Mouse (Mus musculus) neural tube, embryonic 14.5 days (tissue): Measurements from ENCODE around the gene Mrpl24. TPM values are rescaled to one million over a fixed set of nuclear protein-coding genes. Genes with fewer than 3 reads are reported as not detected.
A peak's percentile ranks its signal among the peaks of the same experiment; 100 is the strongest.

Experiments used
- ATAC-seq: fragments of 200-750 bp; cut with Nextera tagmentation; 2 replicates; pipeline ENCODE4 v1.8.0; 2017; ENCODE audit warnings: low read depth, mild to moderate bottlenecking, moderate TSS enrichment, moderate library complexity
- H3K27ac ChIP-seq: fragments of 300-500 bp; sonication (generic); 2 replicates; pipeline ENCODE4 v1.5.1; 2014; ENCODE audit warnings: low read depth, mild to moderate bottlenecking, control low read depth, low read length, moderate library complexity, mixed read lengths
- H3K27me3 ChIP-seq: fragments of 300-500 bp; sonication (generic); 2 replicates; pipeline ENCODE4 v1.6.1; 2014; ENCODE audit warnings: low read length; ENCODE audit not compliant: control insufficient read depth, insufficient read depth
- H3K36me3 ChIP-seq: fragments of 300-500 bp; sonication (generic); 2 replicates; pipeline ENCODE4 v1.6.1; 2014; ENCODE audit warnings: low read length, mixed read lengths; ENCODE audit not compliant: control insufficient read depth, insufficient read depth
- H3K4me1 ChIP-seq: fragments of 300-500 bp; sonication (generic); 2 replicates; pipeline ENCODE4 v1.6.1; 2014; ENCODE audit warnings: low read length; ENCODE audit not compliant: control insufficient read depth, insufficient read depth
- H3K4me2 ChIP-seq: fragments of 300-500 bp; sonication (generic); 2 replicates; pipeline ENCODE4 v1.6.1; 2014; ENCODE audit warnings: mild to moderate bottlenecking, low read depth, low read length, control low read depth
- H3K4me3 ChIP-seq: fragments of 300-500 bp; sonication (generic); 2 replicates; pipeline ENCODE4 v1.5.1; 2014; ENCODE audit warnings: low read depth, low read length, control low read depth, mixed read lengths
- H3K9ac ChIP-seq: fragments of 300-500 bp; sonication (generic); replicated peaks from 2 replicates; pipeline ENCODE4 v1.6.1; 2014; ENCODE audit warnings: low read depth, mild to moderate bottlenecking, control low read depth, low read length, mixed read lengths
- H3K9me3 ChIP-seq: fragments of 300-500 bp; sonication (generic); 2 replicates; pipeline ENCODE4 v1.6.1; 2016; ENCODE audit warnings: low read length; ENCODE audit not compliant: control insufficient read depth
- WGBS: fragments of 180-500 bp; shearing (Covaris S2); extraction: QIAGEN DNeasy Blood & Tissue Kit; methylation state at CpG from one replicate; pipeline ENCODE4 v1.1.7; 2014; 5-methylcytosine and 5-hydroxymethylcytosine counted together
- polyA plus RNA-seq: library from polyadenylated mRNA; unstranded; fragments of >200 nt; fragmentation: Nextera tagmentation; extraction: Ambion mirVana; gene quantifications from 2 replicates; pipeline ENCODE4 v1.2.1, GENCODE M21; 2014

Mrpl24 gene
- polyA plus RNA-seq, 1 experiment from 2014 or later: 53.5 TPM

- Histone ChIP-seq H3K4me1 (peaks cover 6% of the 10 kb centered on the region; the same call in 1 of the 2 replicates), H3K36me3 (peaks cover 30% of the 10 kb centered on the region), H3K4me2 (no peak overlapping the region), H3K4me3 (no peak overlapping the region), H3K9ac (no peak overlapping the region), H3K9me3 (no peaks in the 10 kb centered on the region), H3K27ac (no peak overlapping the region), H3K27me3 (no peaks in the 10 kb centered on the region)
- WGBS: 53% methylated on average over 5 of the region's 5 CpGs
- ATAC-seq: no peak
These were observed 21.3 kb downstream of the Mrpl24 start for GRCm38 (mm10) chr3:87940611-87941010.

GRCm38 (mm10) chr3:87942471-87942870, 23.2 kb downstream of the Mrpl24 start:
- ATAC-seq: no peak
- Histone ChIP-seq H3K9ac (no peak overlapping the region), H3K27ac (no peak overlapping the region), H3K36me3 (peaks cover 30% of the 10 kb centered on the region), H3K27me3 (no peaks in the 10 kb centered on the region), H3K9me3 (no peaks in the 10 kb centered on the region), H3K4me3 (no peak overlapping the region), H3K4me1 (peaks cover 19% of the 10 kb centered on the region), H3K4me2 (no peak overlapping the region)
- 92% methylated on average over 2 of the region's 2 CpGs for WGBS

- Histone ChIP-seq H3K4me3 (no peak overlapping the region), H3K9ac (no peak overlapping the region), H3K4me1 (peaks cover 28% of the 10 kb centered on the region), H3K9me3 (no peaks in the 10 kb centered on the region), H3K4me2 (no peak overlapping the region), H3K27me3 (no peaks in the 10 kb centered on the region), H3K36me3 (peaks cover 26% of the 10 kb centered on the region), H3K27ac (no peak overlapping the region)
- 78% methylated on average over 7 of the region's 7 CpGs for WGBS
- ATAC-seq: no peak
These were observed 24.3 kb downstream of the Mrpl24 start for GRCm38 (mm10) chr3:87943586-87943985.

GRCm38 (mm10) chr3:87944838-87945600, 25.7 kb downstream of the Mrpl24 start:
- 11% methylated on average over 4 of the region's 4 CpGs for whole genome bisulfite sequencing
- H3K9ac ChIP-seq: no peak overlapping the region
- no peak overlapping the region for H3K4me2 ChIP-seq
- ATAC-seq: no peak; the same call in 1 of the 2 replicates
- H3K27me3 ChIP-seq: no peaks in the 10 kb centered on the region
- H3K4me3 ChIP-seq: no peak overlapping the region
- peaks cover 34% of the 10 kb centered on the region for H3K4me1 ChIP-seq
- no peak overlapping the region for H3K27ac ChIP-seq
- no peaks in the 10 kb centered on the region for H3K9me3 ChIP-seq
- H3K36me3 ChIP-seq: peaks cover 18% of the 10 kb centered on the region

- no peaks in the 10 kb centered on the region for H3K27me3 ChIP-seq
- H3K4me3 ChIP-seq: no peak overlapping the region
- no peaks in the 10 kb centered on the region for H3K9me3 ChIP-seq
- H3K9ac ChIP-seq: no peak overlapping the region
- WGBS: 10% methylated on average over 12 of the region's 12 CpGs
- no peak for ATAC-seq
- peaks cover 34% of the 10 kb centered on the region for H3K4me1 ChIP-seq
- no peak overlapping the region for H3K27ac ChIP-seq
- H3K36me3 ChIP-seq: peaks cover 15% of the 10 kb centered on the region
- no peak overlapping the region for H3K4me2 ChIP-seq
These were observed 26.7 kb downstream of the Mrpl24 start for GRCm38 (mm10) chr3:87945781-87946540.

- Histone ChIP-seq H3K9ac (no peak overlapping the region), H3K27me3 (no peaks in the 10 kb centered on the region), H3K4me1 (peaks cover 34% of the 10 kb centered on the region), H3K4me3 (no peak overlapping the region), H3K36me3 (peaks cover 10% of the 10 kb centered on the region), H3K27ac (no peak overlapping the region), H3K4me2 (no peak overlapping the region), H3K9me3 (no peaks in the 10 kb centered on the region)
- no peak for ATAC-seq
- 22% methylated on average over 1 of the region's 1 CpGs for WGBS
These were observed 27.2 kb downstream of the Mrpl24 start for GRCm38 (mm10) chr3:87946541-87946860.

- no peak overlapping the region for H3K27ac ChIP-seq
- peaks cover 3% of the 10 kb centered on the region for H3K36me3 ChIP-seq
- peak overlapping the region; percentile 11 for H3K4me3 ChIP-seq
- no peak for ATAC-seq
- H3K4me2 ChIP-seq: peak overlapping the region; percentile 56
- WGBS: 3% methylated on average over 26 of the region's 26 CpGs
- no peaks in the 10 kb centered on the region for H3K27me3 ChIP-seq
- H3K9ac ChIP-seq: 0 out of 2 replicates have a peak overlapping the region, but pooled peaks have one; percentile 4
- H3K4me1 ChIP-seq: peaks cover 40% of the 10 kb centered on the region
- H3K9me3 ChIP-seq: no peaks in the 10 kb centered on the region
These were observed 27.9 kb downstream of the Mrpl24 start for GRCm38 (mm10) chr3:87947056-87947810.

- Histone ChIP-seq H3K4me1 (peaks cover 46% of the 10 kb centered on the region), H3K36me3 (no peaks in the 10 kb centered on the region), H3K4me3 (peak overlapping the region; percentile 11), H3K27me3 (no peaks in the 10 kb centered on the region), H3K27ac (no peak overlapping the region), H3K9me3 (no peaks in the 10 kb centered on the region), H3K9ac (peak overlapping the region; percentile 4; the same call in 1 of the 2 replicates), H3K4me2 (peak overlapping the region; percentile 56)
- ATAC-seq: peak; percentile 16; the same call in 1 of the 2 replicates
- 0% methylated on average over 11 of the region's 17 CpGs for WGBS
These were observed 28.5 kb downstream of the Mrpl24 start for GRCm38 (mm10) chr3:87947811-87948199.
